Mouse (Mus musculus): ENCODE results near the gene Otop3. TPM values are rescaled to one million over a fixed set of nuclear protein-coding genes. Genes with fewer than 3 reads are reported as not detected.
A peak's percentile ranks its signal among the peaks of the same experiment; 100 is the strongest.

Gene Otop3
- polyA plus RNA-seq, 1 experiment from 2014 or later: 0.55 TPM

DNA sequence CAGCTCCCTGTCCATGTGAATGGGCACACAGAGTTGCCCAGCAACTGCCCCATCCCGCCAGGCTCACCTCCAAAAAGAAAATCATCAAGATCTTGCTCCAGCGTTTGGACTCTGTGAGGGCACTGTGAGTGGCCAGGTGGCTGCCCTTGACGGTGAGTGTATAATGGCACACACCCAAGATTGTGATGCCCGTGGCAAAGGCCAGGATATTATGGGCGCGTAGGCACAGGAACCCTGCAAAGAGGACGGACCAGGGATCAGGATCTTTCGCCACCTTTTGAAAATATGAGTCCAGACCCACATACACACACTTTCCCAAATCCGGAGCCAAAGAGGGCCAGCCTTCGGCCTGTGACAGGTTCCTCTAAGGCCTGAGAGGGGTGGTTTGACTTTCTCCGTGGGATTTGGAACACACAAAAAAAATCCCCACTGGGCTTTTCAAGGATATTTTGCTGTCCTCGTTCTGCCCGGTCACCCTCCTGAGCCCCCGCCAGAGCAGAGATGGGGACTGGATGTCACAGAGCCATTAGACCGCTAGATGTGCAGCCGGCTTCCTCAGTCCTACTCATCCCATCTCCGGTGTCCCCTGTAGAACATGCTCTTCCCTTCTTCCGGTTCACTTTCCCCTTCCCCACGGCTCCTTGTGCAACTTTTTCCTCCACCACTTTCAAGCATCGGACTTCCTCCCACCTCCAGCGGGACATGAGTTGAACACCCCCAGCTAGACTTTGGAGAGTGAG is 37.9 kb upstream of the Otop3 start:
- Histone ChIP-seq H3K9me3 (no peaks in the 10 kb centered on the region), H3K4me3 (peak overlapping the region; percentile 41), H3K9ac (peak overlapping the region; percentile 59; the same call in 1 of the 2 replicates), H3K4me1 (peaks cover 7% of the 10 kb centered on the region), H3K27ac (no peak overlapping the region), H3K27me3 (replicated peaks) (peaks cover 26% of the 10 kb centered on the region), H3K36me3 (no peaks in the 10 kb centered on the region), H3K4me2 (replicated peaks) (peak overlapping the region; percentile 82)
- 58% methylated on average over 21 of the region's 21 CpGs for WGBS
- ATAC-seq (ENCODE audit: low FRiP score, low read depth): no peak

DNA sequence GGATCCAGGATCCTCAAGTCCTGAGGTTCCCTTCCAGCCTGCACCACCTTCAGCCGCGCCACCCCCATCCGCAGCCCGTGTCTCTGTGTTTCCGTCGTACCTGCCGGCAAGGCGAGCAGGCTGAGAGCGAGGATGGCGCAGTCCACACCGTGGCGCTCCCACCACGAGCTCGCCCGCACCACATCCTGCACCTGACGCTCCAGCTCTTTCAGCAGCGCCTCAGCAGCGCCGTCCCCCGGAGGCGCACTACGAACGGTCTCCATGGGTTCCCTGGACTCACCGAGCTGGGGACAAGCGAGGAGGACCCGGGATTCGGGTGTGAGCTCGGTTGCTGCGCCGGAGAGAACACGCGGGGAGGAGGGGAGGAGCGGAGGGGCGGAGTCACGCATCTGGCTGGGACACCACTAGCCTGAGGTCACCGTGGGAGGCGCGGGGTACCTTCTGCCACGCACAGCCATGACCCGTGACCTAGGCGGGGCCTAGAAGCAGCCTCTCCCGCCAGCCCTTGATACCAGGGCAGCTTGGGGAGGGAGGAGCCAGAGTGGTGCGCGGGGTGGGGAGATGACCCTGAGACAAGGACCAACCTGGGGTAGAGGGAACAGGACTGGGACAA is 37.2 kb upstream of the Otop3 start, which contains the start of gene Fads6:
Fads6 (minus strand) TSS at position 450 of the 613 bp plus-strand sequence.
- peak within 1 kb of the TSS; percentile 82 for H3K4me2 ChIP-seq (replicated peaks)
- H3K9me3 ChIP-seq: no peaks in the 10 kb centered on the region
- H3K4me1 ChIP-seq: peaks cover 7% of the 10 kb centered on the region
- H3K27me3 ChIP-seq (replicated peaks): peaks cover 26% of the 10 kb centered on the region
- no peak within 1 kb of the TSS for H3K27ac ChIP-seq
- no peaks in the 10 kb centered on the region for H3K36me3 ChIP-seq
- peak within 1 kb of the TSS; percentile 59 for H3K9ac ChIP-seq
- peak; percentile 72 for ATAC-seq (ENCODE audit: low FRiP score, low read depth)
- under 1% methylated on average over 44 of the region's 44 CpGs for WGBS
- H3K4me3 ChIP-seq: peak within 1 kb of the TSS; percentile 41

DNA sequence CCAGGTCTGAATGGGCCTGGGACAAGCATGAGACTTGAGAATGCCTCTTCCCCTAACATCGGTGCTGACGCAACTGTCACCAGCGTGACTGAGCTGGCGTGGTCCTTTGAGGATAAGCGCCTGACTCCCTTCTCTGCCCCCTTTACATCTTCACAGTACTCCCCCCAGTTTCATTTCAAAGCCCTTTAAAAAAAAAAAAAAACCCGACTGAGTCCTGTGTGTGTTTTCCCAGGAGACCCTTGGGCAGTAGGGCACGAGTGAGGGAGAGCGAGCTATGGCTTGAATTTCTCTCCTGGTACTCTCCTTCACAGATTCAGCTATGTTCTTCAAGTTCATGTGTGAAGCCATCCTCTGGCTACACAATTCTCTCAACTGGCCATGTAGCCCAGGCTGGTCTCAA is 36.4 kb upstream of the Otop3 start:
- Histone ChIP-seq H3K4me3 (no peak overlapping the region), H3K9me3 (no peaks in the 10 kb centered on the region), H3K27me3 (replicated peaks) (peaks cover 26% of the 10 kb centered on the region), H3K9ac (no peak overlapping the region), H3K36me3 (no peaks in the 10 kb centered on the region), H3K4me2 (replicated peaks) (peak overlapping the region; percentile 82; the same call in 1 of the 2 replicates), H3K27ac (no peak overlapping the region), H3K4me1 (peaks cover 7% of the 10 kb centered on the region)
- ATAC-seq (ENCODE audit: low FRiP score, low read depth): no peak
- WGBS: 68% methylated on average over 8 of the region's 8 CpGs

DNA sequence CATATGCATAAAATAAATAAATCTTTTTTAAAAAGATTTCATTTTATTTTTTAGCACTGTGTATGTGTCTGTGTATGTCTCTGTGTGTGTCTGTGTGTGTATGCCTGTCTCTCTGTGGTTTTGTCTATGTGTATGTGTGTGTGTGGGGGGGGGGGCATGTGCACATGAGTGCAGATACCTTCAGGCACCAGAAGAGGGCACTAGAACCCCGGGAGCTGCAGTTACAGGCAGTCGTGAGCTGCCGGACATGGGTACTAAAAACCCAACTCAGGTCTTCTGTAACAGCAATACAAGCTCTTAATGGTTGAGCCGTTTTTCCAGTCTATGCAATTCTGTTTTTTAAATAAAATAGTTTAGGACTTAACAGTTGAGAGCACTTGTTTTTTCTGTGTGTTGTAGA is 33.8 kb upstream of the Otop3 start:
- Histone ChIP-seq H3K9ac (no peak overlapping the region), H3K4me1 (peaks cover 7% of the 10 kb centered on the region), H3K36me3 (no peaks in the 10 kb centered on the region), H3K9me3 (no peaks in the 10 kb centered on the region), H3K27me3 (replicated peaks) (peaks cover 31% of the 10 kb centered on the region), H3K4me2 (replicated peaks) (no peak overlapping the region), H3K27ac (no peak overlapping the region), H3K4me3 (no peak overlapping the region)
- WGBS: 83% methylated on average over 4 of the region's 4 CpGs
- no peak for ATAC-seq (ENCODE audit: low FRiP score, low read depth)

DNA sequence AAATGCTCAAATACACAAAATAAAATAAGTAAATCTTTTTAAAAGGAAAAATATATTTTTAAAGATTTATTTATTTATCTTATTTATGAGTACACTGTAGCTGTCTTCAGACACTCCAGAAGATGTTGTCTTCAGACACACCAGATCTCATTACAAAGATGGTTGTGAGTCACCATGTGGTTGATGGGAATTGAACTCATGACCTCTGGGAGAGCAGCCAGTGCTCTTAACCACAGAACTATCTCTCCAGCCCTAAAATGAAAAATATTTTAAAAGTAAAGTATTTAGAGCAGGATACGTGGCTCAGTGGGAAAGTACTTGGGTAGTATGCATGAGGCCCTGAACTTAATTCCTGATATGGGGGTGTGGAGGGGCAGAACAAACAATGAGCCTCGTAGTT is 33.2 kb upstream of the Otop3 start:
- peaks cover 32% of the 10 kb centered on the region for H3K27me3 ChIP-seq (replicated peaks)

DNA sequence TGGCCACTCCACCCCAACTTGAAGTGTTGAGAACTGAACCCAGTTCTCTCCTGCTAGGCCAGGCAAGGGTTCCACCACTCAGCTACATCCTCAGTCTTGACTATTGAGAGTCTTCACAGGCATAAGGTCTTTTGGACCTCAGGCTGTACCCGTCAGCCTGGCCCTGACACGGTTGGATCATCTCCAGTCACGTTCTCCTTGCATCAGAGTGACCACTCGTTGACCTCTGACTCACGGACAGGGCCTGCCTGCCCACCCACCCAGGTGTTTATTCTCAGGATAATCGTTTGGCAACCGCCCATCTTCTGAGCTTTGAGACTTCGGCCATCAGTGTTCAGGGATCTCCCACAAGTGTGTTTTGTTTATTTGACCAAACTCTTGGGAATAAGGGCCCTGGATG is 31.4 kb upstream of the Otop3 start:
- no peak overlapping the region for H3K9ac ChIP-seq
- H3K27me3 ChIP-seq (replicated peaks): peaks cover 18% of the 10 kb centered on the region; the same call in 1 of the 2 replicates
- H3K9me3 ChIP-seq: no peaks in the 10 kb centered on the region
- H3K4me1 ChIP-seq: peaks cover 15% of the 10 kb centered on the region
- H3K27ac ChIP-seq: no peak overlapping the region
- ATAC-seq (ENCODE audit: low FRiP score, low read depth): no peak
- no peak overlapping the region for H3K4me3 ChIP-seq
- no peaks in the 10 kb centered on the region for H3K36me3 ChIP-seq
- 82% methylated on average over 8 of the region's 8 CpGs for WGBS
- H3K4me2 ChIP-seq (replicated peaks): no peak overlapping the region

More for the DNA sequence above, 33.2 kb upstream of the Otop3 start:
- 87% methylated on average over 2 of the region's 2 CpGs for WGBS
- Histone ChIP-seq H3K9me3 (no peaks in the 10 kb centered on the region), H3K4me2 (replicated peaks) (no peak overlapping the region), H3K27ac (no peak overlapping the region), H3K36me3 (no peaks in the 10 kb centered on the region), H3K4me3 (no peak overlapping the region), H3K9ac (no peak overlapping the region), H3K4me1 (peaks cover 10% of the 10 kb centered on the region)
- ATAC-seq (ENCODE audit: low FRiP score, low read depth): no peak

DNA sequence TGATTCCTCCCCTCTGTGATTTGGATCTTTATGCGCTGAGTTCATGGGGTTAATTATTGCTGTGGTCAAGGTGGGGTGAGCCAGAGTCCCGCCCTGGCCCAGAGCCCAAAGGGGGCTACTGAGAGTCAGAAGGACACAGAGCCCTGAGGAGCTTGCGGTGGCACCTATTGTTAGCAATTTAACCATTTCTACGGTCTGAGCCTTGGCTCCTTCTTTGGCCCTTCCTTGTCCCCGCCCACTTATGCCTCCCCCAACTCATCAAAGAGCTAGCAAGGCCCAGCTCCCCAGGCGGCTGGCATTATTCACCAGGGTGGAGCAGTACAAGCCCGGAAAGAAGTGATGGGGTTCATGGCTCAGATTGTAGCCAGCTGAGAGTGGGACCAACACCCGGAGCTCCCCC is 27.7 kb upstream of the Otop3 start, which contains the start of gene Otop2:
Otop2 (plus strand) TSS at position 301 of the 400 bp plus-strand sequence.
- Histone ChIP-seq H3K27me3 (replicated peaks) (peaks cover 15% of the 10 kb centered on the region; the same call in 1 of the 2 replicates), H3K4me1 (peaks cover 15% of the 10 kb centered on the region), H3K4me2 (replicated peaks) (no peak within 1 kb of the TSS), H3K9ac (no peak within 1 kb of the TSS), H3K4me3 (no peak within 1 kb of the TSS), H3K9me3 (no peaks in the 10 kb centered on the region), H3K27ac (no peak within 1 kb of the TSS), H3K36me3 (no peaks in the 10 kb centered on the region)
- 11% methylated on average over 8 of the region's 8 CpGs for WGBS
- ATAC-seq (ENCODE audit: low FRiP score, low read depth): no peak

DNA sequence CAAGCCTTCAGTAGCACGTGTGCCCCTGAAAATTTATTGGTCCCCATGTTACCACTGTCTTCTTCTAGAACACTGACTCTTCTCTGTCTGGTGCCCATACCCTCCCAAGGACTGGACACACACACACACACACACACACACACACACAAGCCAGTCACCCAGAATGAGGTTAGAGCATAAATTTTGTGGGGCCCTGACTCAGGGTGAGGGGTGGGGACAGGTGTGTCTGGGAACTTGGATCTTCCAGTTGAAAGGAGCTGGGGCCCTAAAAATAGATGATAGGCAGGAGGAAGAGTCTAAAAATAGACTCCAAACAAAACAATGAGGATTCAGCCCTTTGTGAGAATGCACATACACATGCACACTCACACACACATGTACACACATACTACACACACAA is 25.8 kb upstream of the Otop3 start:
- Histone ChIP-seq H3K4me1 (peaks cover 15% of the 10 kb centered on the region), H3K9ac (no peak overlapping the region), H3K36me3 (no peaks in the 10 kb centered on the region), H3K4me3 (no peak overlapping the region), H3K27me3 (replicated peaks) (peaks cover 24% of the 10 kb centered on the region), H3K27ac (no peak overlapping the region), H3K4me2 (replicated peaks) (no peak overlapping the region), H3K9me3 (no peaks in the 10 kb centered on the region)
- ATAC-seq (ENCODE audit: low FRiP score, low read depth): no peak
- WGBS: 60% methylated on average over 1 of the region's 1 CpGs

DNA sequence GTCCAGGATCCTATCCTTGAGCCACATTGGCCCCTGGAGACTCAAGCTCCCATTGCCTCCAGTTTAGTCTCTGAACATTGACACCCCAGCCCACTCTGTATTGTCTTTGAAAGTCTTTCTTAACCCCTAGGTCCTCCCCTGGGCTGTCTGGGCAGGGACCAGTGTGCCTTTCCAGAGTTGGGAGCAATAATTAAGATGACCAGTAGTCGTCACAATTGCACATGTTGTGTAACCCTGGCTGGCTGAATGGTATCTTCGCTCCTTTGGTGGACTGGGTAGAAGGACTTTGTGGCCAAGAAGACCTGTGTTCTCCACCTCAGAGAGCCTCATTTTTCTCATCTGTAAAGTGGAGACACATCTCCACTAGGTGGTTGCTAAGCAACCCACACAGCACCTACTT is 20.3 kb upstream of the Otop3 start:
- H3K27me3 ChIP-seq (replicated peaks): peaks cover 64% of the 10 kb centered on the region
- H3K4me2 ChIP-seq (replicated peaks): no peak overlapping the region
- H3K4me3 ChIP-seq: no peak overlapping the region
- H3K36me3 ChIP-seq: no peaks in the 10 kb centered on the region
- no peak for ATAC-seq (ENCODE audit: low FRiP score, low read depth)
- WGBS: 51% methylated on average over 2 of the region's 2 CpGs
- no peak overlapping the region for H3K27ac ChIP-seq
- no peak overlapping the region for H3K9ac ChIP-seq
- H3K9me3 ChIP-seq: no peaks in the 10 kb centered on the region
- H3K4me1 ChIP-seq: 0 out of 2 replicates have a peak, but pooled peaks cover 8% of the 10 kb centered on the region

DNA sequence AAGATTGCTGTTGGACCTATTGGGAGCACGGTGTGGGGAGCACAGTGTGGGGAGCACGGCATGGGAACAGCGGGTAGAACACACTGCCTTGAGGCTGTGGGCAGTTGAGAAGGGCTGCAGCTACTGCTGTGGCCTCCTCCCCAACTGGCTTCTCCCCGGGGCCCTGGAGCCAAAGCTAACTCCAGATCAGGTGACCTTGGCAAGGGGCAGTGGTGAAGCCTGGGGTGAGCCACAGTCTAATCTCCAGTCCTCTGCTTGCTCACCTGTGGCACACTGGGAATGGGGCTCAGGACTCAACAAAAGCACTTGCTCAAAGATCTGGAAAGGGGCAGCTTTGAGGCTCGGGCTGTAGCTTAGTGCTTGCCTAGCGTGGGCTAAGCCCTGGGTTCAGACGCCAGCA is 17.3 kb upstream of the Otop3 start:
- Histone ChIP-seq H3K4me2 (replicated peaks) (no peak overlapping the region), H3K36me3 (no peaks in the 10 kb centered on the region), H3K27me3 (replicated peaks) (peaks cover 94% of the 10 kb centered on the region), H3K4me1 (peaks cover 25% of the 10 kb centered on the region), H3K9me3 (no peaks in the 10 kb centered on the region), H3K4me3 (no peak overlapping the region), H3K9ac (no peak overlapping the region), H3K27ac (no peak overlapping the region)
- 62% methylated on average over 7 of the region's 7 CpGs for WGBS
- no peak for ATAC-seq (ENCODE audit: low FRiP score, low read depth)

DNA sequence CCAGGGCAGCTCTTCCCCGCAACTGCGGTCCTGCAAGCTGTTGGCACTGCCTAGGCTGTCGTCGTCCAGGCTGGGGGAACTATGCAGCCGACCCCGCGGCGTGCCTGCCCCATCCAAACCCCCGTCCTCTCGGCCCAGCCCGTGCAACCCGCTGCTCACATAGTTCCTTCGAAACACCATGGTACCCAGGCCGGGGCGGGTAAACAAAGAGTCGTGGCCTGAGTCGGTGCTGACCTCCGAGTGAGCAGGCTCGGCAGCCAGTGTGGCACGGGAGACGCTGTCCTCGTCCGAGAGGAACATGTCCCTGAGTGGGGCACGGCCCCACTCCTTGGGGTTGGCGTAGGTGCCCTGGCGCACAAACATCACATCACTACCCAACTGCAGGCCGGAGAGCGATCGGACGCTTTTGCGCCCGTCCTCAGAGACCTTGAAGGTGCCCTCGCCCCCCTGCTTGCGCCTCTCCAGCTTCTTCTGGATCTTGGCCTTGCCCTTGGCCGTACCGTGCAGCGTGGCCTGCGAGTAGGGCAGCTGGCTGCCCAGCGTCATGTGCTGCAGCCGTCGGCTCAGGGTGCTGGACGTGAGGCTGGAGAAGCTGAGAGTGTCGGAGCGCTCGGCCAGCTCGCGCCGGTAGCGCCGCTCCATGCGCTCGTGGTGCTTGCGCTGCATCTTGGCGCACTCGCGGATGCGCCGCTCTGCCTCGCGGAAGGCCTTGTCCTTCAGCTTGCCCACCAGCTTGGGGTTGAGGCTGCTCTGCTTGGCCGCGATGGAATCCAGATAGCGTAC is 16.1 kb upstream of the Otop3 start:
- no peak overlapping the region for H3K9ac ChIP-seq
- peaks cover 34% of the 10 kb centered on the region for H3K4me1 ChIP-seq
- WGBS: 5% methylated on average over 63 of the region's 63 CpGs
- H3K4me2 ChIP-seq (replicated peaks): peak overlapping the region; percentile 30
- no peak overlapping the region for H3K27ac ChIP-seq
- no peaks in the 10 kb centered on the region for H3K36me3 ChIP-seq
- H3K27me3 ChIP-seq (replicated peaks): peaks cover 100% of the 10 kb centered on the region
- H3K4me3 ChIP-seq: 0 out of 2 replicates have a peak overlapping the region, but pooled peaks have one; percentile 3
- no peaks in the 10 kb centered on the region for H3K9me3 ChIP-seq
- ATAC-seq (ENCODE audit: low FRiP score, low read depth): no peak

Data from neural tube, embryonic 12.5 days (tissue).